Mouse (Mus musculus): ENCODE results near the gene Ly86. TPM values are rescaled to one million over a fixed set of nuclear protein-coding genes. Genes with fewer than 3 reads are reported as not detected.

Gene Ly86
- total RNA-seq, 2 experiments from 2014 or later: 2.3 TPM

- intact Hi-C loops (cut with DNase I): no loop called here
These were observed 81.7 kb downstream of the Ly86 start for GRCm38 (mm10) chr13:37426578-37427336.

GRCm38 (mm10) chr13:37428496-37428895, 83.5 kb downstream of the Ly86 start:
- intact Hi-C loops (cut with DNase I): no loop called here
- DNase-seq: no peak

More at GRCm38 (mm10) chr13:37426578-37427336, 81.7 kb downstream of the Ly86 start:
- no peak for DNase-seq

DNA sequence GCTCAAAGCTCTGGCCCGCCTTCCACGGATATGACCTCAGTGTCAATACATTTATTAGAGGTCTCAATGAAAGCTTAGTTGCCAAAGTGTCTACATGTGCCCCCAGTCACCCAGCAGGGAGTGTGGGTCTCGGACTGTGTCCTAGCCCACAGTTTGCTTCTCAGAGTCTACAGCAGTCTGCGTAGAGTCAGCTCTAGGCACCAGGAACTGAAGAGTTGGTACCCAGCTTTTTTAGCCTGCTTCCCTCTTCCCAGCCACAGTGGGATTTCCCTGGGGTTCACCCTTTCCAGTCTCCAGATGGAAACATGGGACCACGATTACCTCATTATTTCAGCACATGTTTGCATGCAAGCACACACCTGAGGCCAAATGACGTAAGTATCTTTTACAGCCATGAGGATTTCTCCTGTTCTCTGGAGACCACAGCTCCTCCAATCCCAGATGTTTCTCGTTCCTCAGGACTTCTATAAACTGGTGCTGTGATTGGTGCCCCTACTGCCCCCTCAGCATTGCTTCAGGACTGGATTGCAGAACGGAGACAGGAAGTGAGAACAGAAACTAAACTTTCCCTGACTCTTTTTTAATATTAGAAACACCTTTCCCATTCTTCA, 84.8 kb downstream of the Ly86 start:
- intact Hi-C loops (cut with DNase I): no loop called here
- no peak for DNase-seq

DNA sequence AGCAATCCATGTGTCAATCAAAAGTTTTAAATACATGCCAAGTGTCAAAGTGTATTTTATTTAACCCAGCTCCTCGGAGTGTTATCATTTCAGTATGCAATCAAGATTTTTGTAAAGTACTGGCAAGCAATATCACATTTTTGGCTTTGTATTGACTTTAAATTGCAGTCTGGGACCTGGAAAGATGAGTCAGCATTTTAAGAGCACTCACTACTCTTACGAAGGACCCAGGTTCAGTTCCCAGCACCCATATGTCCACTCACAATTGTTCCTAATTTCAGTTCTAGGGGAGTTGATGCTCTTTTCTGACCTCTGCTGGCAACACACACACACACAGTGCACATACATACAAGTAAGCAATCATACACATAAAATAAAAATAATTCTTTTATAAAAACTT, 86.7 kb downstream of the Ly86 start:
- no peak for DNase-seq

DNA sequence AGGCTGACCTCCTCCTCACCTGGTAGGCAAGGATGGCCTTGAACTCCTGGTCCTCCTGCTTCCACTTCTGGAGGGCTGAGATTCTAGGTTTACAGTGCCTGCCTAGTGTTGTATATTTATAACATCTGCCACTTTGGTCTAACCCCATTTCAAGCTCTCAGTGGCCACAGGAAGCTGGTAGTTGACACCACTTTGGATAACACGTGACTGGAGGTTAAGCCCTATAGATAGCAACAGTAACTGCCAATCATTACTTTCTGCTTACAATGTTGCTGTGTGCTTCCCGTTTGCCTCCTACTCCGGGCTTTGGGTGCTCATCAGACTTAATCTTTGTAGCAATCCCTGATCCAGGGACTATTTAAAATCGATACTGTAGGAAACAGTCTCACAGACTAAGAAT, 87.6 kb downstream of the Ly86 start:
- intact Hi-C loops (cut with DNase I): no loop called here

More for the DNA sequence above, 86.7 kb downstream of the Ly86 start:
- intact Hi-C loops (cut with DNase I): no loop called here

GRCm38 (mm10) chr13:37433142-37433541, 88.1 kb downstream of the Ly86 start:
- no peak for DNase-seq
- intact Hi-C loops (cut with DNase I): no loop called here

More for the DNA sequence above, 87.6 kb downstream of the Ly86 start:
- no peak for DNase-seq

DNA sequence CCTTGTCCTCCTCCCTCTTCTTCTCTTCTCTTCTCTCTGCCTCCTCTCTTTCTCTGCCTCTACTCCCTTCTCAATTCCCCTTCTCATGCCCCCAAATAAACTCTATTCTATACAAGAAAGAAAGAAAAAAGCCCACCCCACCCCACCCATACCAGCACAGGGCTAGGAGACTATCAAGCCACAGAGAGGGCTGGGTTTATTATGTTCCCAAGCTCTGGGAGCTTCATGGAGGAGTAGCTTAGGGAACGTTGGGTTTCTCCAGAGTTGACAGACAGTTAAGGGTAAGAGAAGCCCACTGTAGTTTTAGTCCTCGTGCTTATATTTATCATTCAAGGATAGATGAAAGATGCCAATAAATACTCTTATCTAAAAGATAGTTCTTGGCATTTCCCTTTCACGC, 88.7 kb downstream of the Ly86 start:
- DNase-seq: no peak
- intact Hi-C loops (cut with DNase I): loop anchor here (2.0 kb wide), 2 partner anchors 49 to 511 kb away; no protein-coding TSS in a partner anchor

DNA sequence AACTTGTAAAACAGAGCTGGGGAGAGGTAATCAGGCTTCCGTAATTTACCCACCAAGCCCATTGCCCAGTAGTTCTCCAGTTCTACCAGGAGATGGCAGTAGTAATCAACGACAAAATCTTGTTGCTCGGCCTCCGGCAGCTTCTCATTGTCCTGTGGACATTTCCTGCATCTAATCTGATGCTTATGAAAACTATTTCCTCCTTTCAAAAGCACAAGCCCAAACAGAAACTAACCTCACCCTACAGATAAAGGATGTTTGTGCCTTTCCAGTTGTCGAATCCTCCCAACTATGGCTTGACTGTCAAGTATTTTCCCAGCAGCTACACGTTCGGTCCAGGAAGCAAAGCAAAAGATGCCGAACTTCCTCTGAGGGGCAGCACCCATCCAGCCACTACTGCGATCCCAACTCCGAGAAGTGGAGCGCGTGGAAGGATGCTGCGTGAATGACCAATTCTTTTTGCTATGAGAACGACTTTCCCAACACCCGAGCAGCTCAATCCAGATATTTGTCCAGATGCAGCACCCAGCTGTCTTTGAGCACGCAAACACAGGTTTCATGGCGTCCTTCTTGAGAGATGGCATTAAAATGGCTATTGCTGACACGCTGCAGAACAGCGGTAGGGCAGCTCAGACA, 89.2 kb downstream of the Ly86 start:
- peak; percentile 85 to 87 for DNase-seq
- intact Hi-C loops (cut with DNase I): loop anchor here (2.0 kb wide), 2 partner anchors 49 to 511 kb away; no protein-coding TSS in a partner anchor

- DNase-seq: no peak
- intact Hi-C loops (cut with DNase I): loop anchor here (2.0 kb wide), 2 partner anchors 48 to 510 kb away; no protein-coding TSS in a partner anchor
These were observed 89.8 kb downstream of the Ly86 start for GRCm38 (mm10) chr13:37434841-37435240.

DNA sequence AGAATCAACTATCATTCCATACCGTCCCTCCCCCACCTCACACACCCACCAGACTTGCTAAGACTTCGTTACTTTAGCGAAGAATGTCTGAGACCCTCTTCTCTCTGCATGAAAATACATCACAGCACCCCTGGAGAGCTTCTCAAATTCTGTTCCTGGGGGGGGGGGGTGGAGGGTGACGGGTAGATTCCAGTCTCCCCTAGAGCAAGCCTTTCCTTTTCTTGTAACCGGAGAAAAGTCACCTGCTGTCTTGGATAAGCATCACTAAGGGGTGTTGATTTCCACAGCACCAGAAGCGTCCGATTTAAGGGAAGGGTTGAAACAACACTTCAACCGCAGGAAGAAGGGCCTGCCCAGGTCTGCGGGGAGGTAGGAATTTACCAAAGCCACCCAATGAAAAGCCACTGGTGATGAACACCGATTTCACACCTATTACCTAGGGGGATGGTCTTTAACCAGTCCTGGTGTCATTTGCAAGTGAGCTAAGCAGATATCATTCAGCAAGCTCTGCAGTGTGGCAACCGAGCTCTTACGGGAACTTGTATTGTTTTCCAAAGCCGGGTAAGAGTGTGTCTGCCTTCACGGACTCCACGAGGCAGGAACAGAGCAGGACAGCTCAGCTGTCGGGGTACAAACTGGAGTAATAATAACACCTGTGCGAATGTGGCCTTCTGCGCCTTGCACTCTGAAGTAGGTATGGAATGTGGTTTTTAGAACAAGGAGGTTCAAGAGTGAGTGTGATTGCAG, 91.4 kb downstream of the Ly86 start:
- intact Hi-C loops (cut with DNase I): no loop called here
- DNase-seq: no peak

DNA sequence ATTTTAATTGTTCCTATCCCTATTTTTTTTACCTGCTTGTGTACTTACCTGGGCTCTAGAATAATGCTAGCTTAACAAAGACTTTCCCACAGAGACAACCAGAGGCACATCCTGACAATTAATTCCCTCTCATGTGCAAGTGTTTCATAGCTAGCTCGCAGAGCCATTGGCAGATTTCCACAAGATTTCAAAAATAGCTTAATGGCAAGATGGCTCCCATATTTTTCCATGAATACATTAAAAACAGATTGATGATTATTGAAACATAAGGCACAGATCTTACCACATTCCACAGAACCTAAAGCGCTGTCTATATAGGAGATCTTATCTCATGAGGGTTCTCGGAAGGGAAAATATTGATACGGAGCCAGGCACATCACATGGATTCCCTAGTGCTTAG, 93.8 kb downstream of the Ly86 start:
- no peak for DNase-seq
- intact Hi-C loops (cut with DNase I): no loop called here

- intact Hi-C loops (cut with DNase I): no loop called here
These were observed 94.5 kb downstream of the Ly86 start for GRCm38 (mm10) chr13:37439477-37439876.

GRCm38 (mm10) chr13:37439941-37440340, 94.9 kb downstream of the Ly86 start:
- intact Hi-C loops (cut with DNase I): no loop called here
- no peak for DNase-seq

More at GRCm38 (mm10) chr13:37439477-37439876, 94.5 kb downstream of the Ly86 start:
- no peak for DNase-seq

DNA sequence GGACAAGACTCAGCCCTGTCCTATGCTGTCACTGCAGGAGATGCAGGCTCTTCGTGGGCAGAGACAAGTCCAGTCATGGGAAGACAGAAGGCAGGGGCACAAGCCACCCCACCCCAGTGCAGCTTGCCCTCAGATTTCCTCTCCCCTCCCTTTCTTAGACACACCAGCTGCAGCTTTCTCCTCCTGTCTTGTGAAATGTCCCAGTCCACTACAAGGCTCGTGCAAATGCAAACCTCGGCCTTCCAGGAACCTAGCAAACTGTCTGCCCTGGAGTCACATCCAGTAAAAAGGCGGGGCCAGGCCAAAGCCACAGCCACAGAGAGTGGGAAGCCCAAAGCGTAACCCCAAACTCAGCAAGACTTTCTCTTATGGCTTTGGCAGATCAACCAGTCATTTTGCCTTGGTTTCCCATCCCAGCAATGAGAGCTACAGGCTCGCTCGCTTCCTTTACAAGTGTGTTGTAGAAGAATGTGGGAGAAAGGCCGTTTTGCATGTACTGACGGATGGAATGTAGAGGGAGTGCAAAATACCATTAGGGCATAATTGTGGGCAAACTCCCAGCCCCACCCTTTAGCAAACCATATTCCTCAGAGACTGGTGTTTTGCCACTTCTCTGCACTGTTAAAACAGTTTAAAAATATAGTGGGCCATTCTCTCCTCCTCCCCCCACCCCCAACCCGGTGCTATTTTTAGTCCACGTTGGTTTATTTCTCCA, 95.7 kb downstream of the Ly86 start:
- DNase-seq: peak in 1 of 2 experiments; percentile 29

DNA sequence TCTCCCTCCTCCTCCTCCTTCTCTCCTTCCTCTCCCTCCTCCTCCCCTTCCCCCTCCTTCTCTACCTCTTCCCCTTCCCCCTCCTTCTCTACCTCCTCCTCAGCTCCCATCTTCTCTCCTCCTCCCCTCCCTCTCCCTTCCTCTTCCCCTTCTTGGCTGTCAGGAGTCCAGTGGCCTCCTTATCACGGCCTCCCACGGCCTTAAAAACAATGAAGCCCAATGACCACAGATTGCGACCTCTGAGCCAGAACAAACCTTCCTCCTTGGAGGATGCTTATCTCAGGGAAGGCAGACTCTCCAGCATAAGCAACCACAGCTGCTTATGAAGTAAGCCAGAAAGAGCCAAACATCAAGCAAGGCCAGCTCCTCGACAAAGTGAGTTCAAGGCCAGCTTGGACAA, 97.0 kb downstream of the Ly86 start:
- intact Hi-C loops (cut with DNase I): no loop called here
- peak in 1 of 2 experiments; percentile 46 for DNase-seq

More for the DNA sequence above, 95.7 kb downstream of the Ly86 start:
- intact Hi-C loops (cut with DNase I): no loop called here

- DNase-seq: no peak
These were observed 97.5 kb downstream of the Ly86 start for GRCm38 (mm10) chr13:37442531-37442930.

GRCm38 (mm10) chr13:37446699-37447258, 101.8 kb downstream of the Ly86 start:
- intact Hi-C loops (cut with DNase I): no loop called here
- DNase-seq: peak in 1 of 2 experiments; percentile 43

More at GRCm38 (mm10) chr13:37442531-37442930, 97.5 kb downstream of the Ly86 start:
- intact Hi-C loops (cut with DNase I): no loop called here

DNA sequence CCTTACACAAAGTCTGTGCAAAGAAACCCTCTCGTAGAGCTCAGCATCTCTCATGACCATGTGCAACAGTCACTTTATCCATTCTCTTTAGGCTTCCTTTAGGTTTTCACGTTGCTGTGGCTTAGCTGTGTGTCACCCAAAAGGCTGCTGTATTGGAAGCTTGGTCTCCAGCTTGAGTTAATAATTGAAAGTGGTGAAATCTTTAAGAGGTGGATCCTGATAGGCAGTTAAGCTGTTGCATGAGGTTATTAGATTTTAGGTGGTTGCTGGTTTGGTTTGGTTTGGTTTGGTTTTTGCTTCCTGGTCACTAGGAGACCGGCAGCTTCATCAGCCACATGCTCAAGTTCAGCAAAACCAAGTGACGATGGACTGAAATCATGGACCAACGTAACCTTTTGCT, 106.0 kb downstream of the Ly86 start:
- no peak for DNase-seq
- intact Hi-C loops (cut with DNase I): loop anchor here (5.0 kb wide), 2 partner anchors 376 to 491 kb away; no protein-coding TSS in a partner anchor

DNA sequence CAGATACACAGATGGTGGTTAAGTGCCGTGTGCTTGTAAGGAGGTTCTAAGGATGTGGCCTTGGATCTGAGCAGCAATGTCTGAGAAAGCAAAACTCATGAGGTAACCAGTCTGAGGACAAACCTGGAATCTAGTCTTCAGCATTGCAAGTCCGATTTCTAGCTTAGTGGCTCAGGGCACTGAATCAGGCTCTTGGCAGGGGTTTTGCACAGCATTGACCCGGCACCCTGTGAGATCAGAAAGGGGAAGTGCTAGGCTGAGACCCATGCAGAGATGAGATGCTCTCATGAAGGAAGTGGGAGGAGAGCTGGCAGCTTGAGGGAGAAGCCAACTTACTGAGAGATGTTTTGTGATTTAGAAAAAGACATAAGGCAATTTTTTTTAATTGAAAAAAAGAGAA, 106.5 kb downstream of the Ly86 start:
- peak in 1 of 2 experiments; percentile 63 for DNase-seq
- intact Hi-C loops (cut with DNase I): loop anchor here (5.0 kb wide), 2 partner anchors 376 to 491 kb away; no protein-coding TSS in a partner anchor

All from heart, postnatal 10 days (tissue).